Mouse (Mus musculus) small intestine, adult 2 months (tissue): ENCODE data around the gene Rfx1.

Experiments
- CTCF ChIP-seq: fragments of 200-500 bp; IDR thresholded peaks from 2 replicates; pipeline ENCODE4 v1.5.1; 2012; ENCODE audit warnings: low read depth, mild to moderate bottlenecking, control low read depth, inconsistent platforms, low read length, moderate library complexity, mixed read lengths; ENCODE audit not compliant: insufficient replicate concordance, insufficient read length; ENCODE audit errors: extremely low read depth
- POLR2A ChIP-seq: fragments of 200-500 bp; IDR thresholded peaks from 2 replicates; pipeline ENCODE4 v1.6.1; 2012; ENCODE audit warnings: low read depth, mild to moderate bottlenecking, control low read depth, inconsistent platforms, low read length, moderate library complexity

DNA sequence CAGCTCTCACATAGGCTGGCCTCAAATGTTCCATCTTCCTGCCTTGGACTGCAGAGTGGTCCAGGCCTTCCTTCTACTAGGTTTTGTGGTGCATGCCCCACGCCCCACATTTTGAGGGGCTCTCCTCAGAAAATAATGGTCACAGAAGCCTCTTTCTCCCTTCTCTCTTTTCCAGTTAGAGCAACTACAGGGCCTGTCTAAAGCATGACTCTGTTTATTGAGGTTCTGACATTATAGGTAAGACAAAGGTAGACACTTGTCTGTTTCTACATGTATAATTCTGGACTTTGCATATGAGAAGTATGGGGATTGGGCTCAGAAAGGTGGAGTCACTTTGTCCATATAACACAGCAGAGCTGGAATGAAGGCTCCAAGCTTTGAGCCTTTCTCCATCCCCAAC lies 1.6 kb upstream of the Rfx1 start, which contains the start of gene Gm10643:
- TF ChIP-seq CTCF: no peak
- TF ChIP-seq POLR2A: no peak
